Mouse (Mus musculus) granulocyte monocyte progenitor cell, adult 5-6 weeks (primary cell): ENCODE measurements around the gene Fbxo22. TPM values are rescaled to one million over a fixed set of nuclear protein-coding genes. Genes with fewer than 3 reads are reported as not detected.

Experiments used
- ATAC-seq: replicated peaks from 2 replicates; pipeline ENCODE4 v1.8.0; 2016; ENCODE audit warnings: mild to moderate bottlenecking, moderate TSS enrichment, inconsistent platforms; ENCODE audit not compliant: poor library complexity, severe bottlenecking
- total RNA-seq, 2 experiments: library from RNA; stranded (forward) in 1 of 2; stranded (reverse) in 1 of 2; fragments of 200-712, 200-1000 nt in 1 of 2; fragments of >200 nt in 1 of 2; fragmentation: Nextera tagmentation in 1 of 2; gene quantifications; 2 replicates each; pipeline ENCODE4 v1.2.3; 2014 to 2017

Gene Fbxo22
- total RNA-seq, 2 experiments from 2014 or later, result 50.3 to 63.0 TPM

DNA sequence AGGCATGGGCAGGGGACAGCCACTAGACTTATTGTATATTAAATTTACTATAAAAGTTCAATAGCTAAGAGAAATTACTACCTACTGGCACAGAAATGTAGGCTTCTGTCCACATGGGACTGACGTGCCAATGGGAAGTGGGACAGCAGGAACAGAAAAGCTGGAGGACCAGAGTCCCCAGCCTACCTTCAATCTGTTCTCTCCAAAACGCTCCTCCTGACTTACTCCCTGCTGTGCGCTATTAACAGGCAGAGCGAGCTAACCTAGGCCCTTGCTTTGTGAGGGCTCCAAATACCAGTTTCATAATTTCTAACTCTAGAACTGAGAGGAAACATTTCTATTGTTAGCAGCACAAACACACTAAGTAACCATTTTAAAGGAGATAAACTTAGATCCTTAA is 65.2 kb downstream of the Fbxo22 start:
- ATAC-seq, result no peak

Other genes with a start within 250 kb of the Fbxo22 start
- not detected in 2 replicates for gene Chrna5, start 228.0 kb upstream of the Fbxo22 start, total RNA-seq (2014; fragmentation: Nextera tagmentation)
- gene Chrna5, start 228.0 kb upstream of the Fbxo22 start, total RNA-seq (2017), result not detected in 2 replicates
- gene Chrna3, start 182.4 kb upstream of the Fbxo22 start, total RNA-seq (2014; fragmentation: Nextera tagmentation), result not detected in 2 replicates
- not detected in 2 replicates for gene Chrna3, start 182.4 kb upstream of the Fbxo22 start, total RNA-seq (2017)
- not detected in 2 replicates for gene Chrnb4, start 160.1 kb upstream of the Fbxo22 start, total RNA-seq (2014; fragmentation: Nextera tagmentation)
- not detected in 2 replicates for gene Chrnb4, start 160.1 kb upstream of the Fbxo22 start, total RNA-seq (2017)
- gene Ube2q2, start 60.1 kb upstream of the Fbxo22 start, total RNA-seq (2014; fragmentation: Nextera tagmentation), result 31.9 and 37.6 TPM in 2 replicates
- 46.8 and 51.0 TPM in 2 replicates for gene Ube2q2, start 60.1 kb upstream of the Fbxo22 start, total RNA-seq (2017)
- 6.2 and 9.2 TPM in 2 replicates for gene Nrg4, start 117.9 kb downstream of the Fbxo22 start, total RNA-seq (2014; fragmentation: Nextera tagmentation)
- 6.2 TPM in 2 replicates for gene Nrg4, start 117.9 kb downstream of the Fbxo22 start, total RNA-seq (2017)
- not detected in 2 replicates for gene Tmem266, start 118.0 kb downstream of the Fbxo22 start, total RNA-seq (2014; fragmentation: Nextera tagmentation)
- gene Tmem266, start 118.0 kb downstream of the Fbxo22 start, total RNA-seq (2017), result not detected in 2 replicates